Mouse (Mus musculus) spleen, adult 2 months (tissue): ENCODE measurements around the gene Grpel1.

Experiments
- CTCF ChIP-seq: fragments of 200-500 bp; IDR thresholded peaks from 2 replicates; pipeline ENCODE4 v1.5.1; 2011; ENCODE audit warnings: mild to moderate bottlenecking, inconsistent platforms; ENCODE audit not compliant: insufficient read depth, insufficient read length, insufficient replicate concordance; ENCODE audit errors: extremely low read depth
- POLR2A ChIP-seq: fragments of 200-500 bp; IDR thresholded peaks from 2 replicates; pipeline ENCODE4 v1.6.1; 2011; ENCODE audit warnings: low read depth, low read length, inconsistent platforms

GRCm38 (mm10) chr5:36445028-36445427, 19.8 kb upstream of the Grpel1 start:
- TF ChIP-seq CTCF (no peak), POLR2A (no peak)
